Mouse (Mus musculus): ENCODE measurements at regions not wholly inside any gene's neighbourhood (a gene's known extent, or its start where the extent isn't known, plus 50 kb on each side); places are given as distances from the start of the nearest gene placed in this dataset.

DNA sequence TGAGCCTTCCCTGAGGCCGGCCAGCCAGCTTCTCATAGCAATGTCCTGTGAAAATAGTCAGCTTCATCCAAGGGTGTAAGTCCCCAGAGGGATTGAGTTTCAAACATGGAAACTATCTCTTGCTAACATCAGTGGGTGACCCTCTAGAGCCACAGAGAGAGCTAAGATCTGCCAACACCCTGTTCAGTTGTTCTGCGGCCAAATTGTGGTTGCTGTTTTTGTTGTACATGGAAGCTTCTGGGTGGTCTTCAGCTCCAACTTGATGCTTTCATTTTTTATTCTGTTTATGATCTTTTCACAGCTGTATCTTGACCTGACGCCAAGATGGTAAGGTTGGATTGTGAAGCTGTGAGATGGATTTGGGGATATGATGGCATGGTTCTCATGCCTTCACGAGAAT lies 214.0 kb upstream of the Igfbp3 start:
- no peaks in the 10 kb centered on the region for H3K36me3 ChIP-seq
- no peaks in the 10 kb centered on the region for H3K27me3 ChIP-seq
- no peak for ATAC-seq (ENCODE audit: low FRiP score, low read depth)
- 79% methylated on average over 4 of the region's 4 CpGs for WGBS
- no peak overlapping the region for H3K4me3 ChIP-seq
- no peak overlapping the region for H3K27ac ChIP-seq
- H3K9me3 ChIP-seq = no peaks in the 10 kb centered on the region
- H3K4me1 ChIP-seq = peaks cover 10% of the 10 kb centered on the region
- H3K4me2 ChIP-seq (replicated peaks) = no peak overlapping the region
- no peak overlapping the region for H3K9ac ChIP-seq

DNA sequence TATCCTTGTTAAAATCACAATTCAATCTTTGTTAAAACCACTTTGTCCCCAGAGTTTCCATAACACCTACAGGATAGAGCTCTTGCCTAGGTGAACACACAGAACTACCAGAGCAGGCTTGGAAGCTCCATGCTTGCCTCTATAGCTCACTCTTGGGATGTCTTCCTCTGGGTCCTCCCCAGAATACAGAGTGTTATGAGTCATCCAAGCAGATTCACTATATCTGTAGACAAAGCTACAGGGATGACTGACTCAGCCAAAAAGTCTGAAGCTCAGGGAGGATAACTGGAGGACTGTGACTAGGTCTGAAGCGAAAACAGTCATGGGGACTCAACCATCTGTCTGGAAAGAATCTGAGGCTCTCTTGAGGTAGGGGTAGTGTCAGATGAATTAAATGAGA lies 211.5 kb upstream of the Igfbp3 start:
- no peak overlapping the region for H3K4me2 ChIP-seq (replicated peaks)
- H3K27me3 ChIP-seq = no peaks in the 10 kb centered on the region
- no peaks in the 10 kb centered on the region for H3K9me3 ChIP-seq
- H3K4me3 ChIP-seq = no peak overlapping the region
- H3K9ac ChIP-seq = no peak overlapping the region
- WGBS = 78% methylated on average over 1 of the region's 1 CpGs
- H3K4me1 ChIP-seq = peaks cover 10% of the 10 kb centered on the region
- no peaks in the 10 kb centered on the region for H3K36me3 ChIP-seq
- H3K27ac ChIP-seq = no peak overlapping the region
- no peak for ATAC-seq (ENCODE audit: low FRiP score, low read depth)

GRCm38 (mm10) chr11:7424082-7424471 lies 210.4 kb upstream of the Igfbp3 start:
- Histone ChIP-seq H3K27me3 (no peaks in the 10 kb centered on the region), H3K4me3 (no peak overlapping the region), H3K9me3 (no peaks in the 10 kb centered on the region), H3K9ac (no peak overlapping the region), H3K4me1 (peaks cover 10% of the 10 kb centered on the region), H3K36me3 (no peaks in the 10 kb centered on the region), H3K4me2 (replicated peaks) (no peak overlapping the region), H3K27ac (no peak overlapping the region)
- no peak for ATAC-seq (ENCODE audit: low FRiP score, low read depth)
- 27% methylated on average over 5 of the region's 5 CpGs for WGBS

GRCm38 (mm10) chr11:7423276-7424081 lies 209.8 kb upstream of the Igfbp3 start:
- Histone ChIP-seq H3K4me2 (replicated peaks) (no peak overlapping the region), H3K4me3 (no peak overlapping the region), H3K27ac (no peak overlapping the region), H3K27me3 (no peaks in the 10 kb centered on the region), H3K9me3 (no peaks in the 10 kb centered on the region), H3K36me3 (no peaks in the 10 kb centered on the region), H3K9ac (no peak overlapping the region), H3K4me1 (peaks cover 10% of the 10 kb centered on the region)
- 18% methylated on average over 13 of the region's 13 CpGs for WGBS
- no peak; the same call in 1 of the 2 replicates for ATAC-seq (ENCODE audit: low FRiP score, low read depth)

DNA sequence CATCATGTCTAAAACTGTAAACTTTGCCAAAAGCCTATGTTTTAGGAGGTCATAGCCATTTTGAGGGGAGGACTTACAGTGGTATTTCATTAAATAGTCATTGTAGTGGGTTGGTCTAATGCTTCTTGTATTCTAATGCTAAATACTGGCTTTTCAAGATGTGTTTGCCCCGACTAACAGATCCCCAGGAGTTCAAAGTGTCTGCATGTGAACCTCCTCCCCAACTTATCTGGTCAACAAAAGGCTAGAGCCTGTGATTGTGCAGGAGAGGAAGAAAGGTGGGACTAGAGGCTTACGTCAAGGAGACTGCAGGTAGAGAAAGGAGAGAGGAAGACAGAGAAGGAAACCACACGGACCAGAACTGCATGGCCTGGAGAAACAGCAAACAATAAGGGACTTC lies 198.9 kb upstream of the Igfbp3 start:
- WGBS = 72% methylated on average over 3 of the region's 3 CpGs

DNA sequence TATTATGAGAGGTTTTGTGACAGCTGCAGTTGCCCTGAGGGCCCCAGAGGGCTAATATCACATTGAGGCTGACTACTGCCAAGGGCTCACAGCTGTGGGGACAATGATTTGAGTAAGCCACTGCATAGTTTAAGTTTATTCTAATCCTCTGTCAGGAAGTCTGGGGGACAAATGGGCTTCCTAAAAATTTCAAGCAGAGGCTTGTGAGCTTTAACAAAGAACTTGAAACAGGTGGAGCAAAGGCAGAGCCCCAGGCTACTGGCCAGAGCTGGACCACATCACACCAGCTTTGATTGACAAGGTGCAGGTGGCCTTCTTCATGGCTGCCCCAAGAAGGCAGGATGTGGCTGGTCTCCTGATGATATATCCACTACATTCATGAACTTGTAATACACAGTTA lies 195.3 kb upstream of the Igfbp3 start:
- H3K9ac ChIP-seq = no peak overlapping the region
- ATAC-seq (ENCODE audit: low FRiP score, low read depth) = peak; percentile 85

More for the DNA sequence above, 198.9 kb upstream of the Igfbp3 start:
- no peaks in the 10 kb centered on the region for H3K27me3 ChIP-seq
- no peak overlapping the region for H3K27ac ChIP-seq
- no peak overlapping the region for H3K4me2 ChIP-seq (replicated peaks)
- H3K36me3 ChIP-seq = no peaks in the 10 kb centered on the region
- no peak for ATAC-seq (ENCODE audit: low FRiP score, low read depth)
- no peaks in the 10 kb centered on the region for H3K9me3 ChIP-seq
- no peak overlapping the region for H3K4me3 ChIP-seq
- H3K4me1 ChIP-seq = no peaks in the 10 kb centered on the region
- H3K9ac ChIP-seq = no peak overlapping the region

GRCm38 (mm10) chr11:7404666-7405065 lies 190.9 kb upstream of the Igfbp3 start:
- no peaks in the 10 kb centered on the region; the same call in 1 of the 2 replicates for H3K9me3 ChIP-seq
- no peak for ATAC-seq (ENCODE audit: low FRiP score, low read depth)
- no peaks in the 10 kb centered on the region for H3K36me3 ChIP-seq
- no peak overlapping the region for H3K9ac ChIP-seq
- no peaks in the 10 kb centered on the region for H3K27me3 ChIP-seq
- no peak overlapping the region for H3K4me2 ChIP-seq (replicated peaks)
- H3K27ac ChIP-seq = no peak overlapping the region
- H3K4me3 ChIP-seq = no peak overlapping the region
- no peaks in the 10 kb centered on the region for H3K4me1 ChIP-seq
- WGBS = 72% methylated on average over 4 of the region's 4 CpGs

More for the DNA sequence above, 195.3 kb upstream of the Igfbp3 start:
- H3K27ac ChIP-seq = no peak overlapping the region
- no peaks in the 10 kb centered on the region for H3K4me1 ChIP-seq
- no peaks in the 10 kb centered on the region for H3K27me3 ChIP-seq
- no peaks in the 10 kb centered on the region for H3K9me3 ChIP-seq
- no peak overlapping the region for H3K4me3 ChIP-seq
- H3K4me2 ChIP-seq (replicated peaks) = no peak overlapping the region
- H3K36me3 ChIP-seq = no peaks in the 10 kb centered on the region

DNA sequence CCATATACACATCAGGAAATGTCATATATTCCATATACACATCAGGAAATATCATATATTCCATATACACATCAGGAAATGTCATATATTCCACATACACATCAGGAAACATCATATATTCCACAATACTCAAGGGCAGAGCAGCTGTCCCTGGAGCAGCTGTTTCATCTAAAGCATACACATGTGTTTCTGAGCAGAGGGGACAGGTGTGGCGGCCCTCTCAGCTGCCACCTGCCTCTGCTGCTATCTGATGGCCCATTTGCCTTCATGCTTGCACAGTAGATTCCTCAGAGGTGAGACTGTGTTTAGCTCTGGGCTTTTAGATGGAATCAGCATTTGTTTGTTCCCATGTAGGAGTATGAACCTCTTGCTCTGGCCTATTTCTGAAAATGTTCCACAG lies 158.1 kb upstream of the Igfbp3 start:
- Histone ChIP-seq H3K4me3 (no peak overlapping the region), H3K9me3 (no peaks in the 10 kb centered on the region), H3K4me2 (replicated peaks) (no peak overlapping the region), H3K4me1 (no peaks in the 10 kb centered on the region), H3K36me3 (no peaks in the 10 kb centered on the region), H3K27ac (no peak overlapping the region), H3K27me3 (no peaks in the 10 kb centered on the region), H3K9ac (no peak overlapping the region)
- WGBS = 56% methylated on average over 1 of the region's 1 CpGs
- ATAC-seq (ENCODE audit: low FRiP score, low read depth) = no peak

- H3K27me3 ChIP-seq = no peaks in the 10 kb centered on the region
- H3K4me2 ChIP-seq (replicated peaks) = no peak overlapping the region
- H3K4me1 ChIP-seq = peaks cover 3% of the 10 kb centered on the region; the same call in 1 of the 2 replicates
- no peak overlapping the region for H3K4me3 ChIP-seq
- H3K9ac ChIP-seq = no peak overlapping the region
- WGBS = 95% methylated on average over 3 of the region's 3 CpGs
- H3K36me3 ChIP-seq = no peaks in the 10 kb centered on the region
- H3K9me3 ChIP-seq = no peaks in the 10 kb centered on the region
- H3K27ac ChIP-seq = no peak overlapping the region
- ATAC-seq (ENCODE audit: low FRiP score, low read depth) = no peak
Observed at GRCm38 (mm10) chr11:7361388-7361787, 147.7 kb upstream of the Igfbp3 start.

GRCm38 (mm10) chr11:7348601-7349000 lies 134.9 kb upstream of the Igfbp3 start:
- 78% methylated on average over 1 of the region's 1 CpGs for WGBS
- H3K27me3 ChIP-seq = no peaks in the 10 kb centered on the region
- no peak overlapping the region for H3K27ac ChIP-seq
- H3K4me2 ChIP-seq (replicated peaks) = no peak overlapping the region
- ATAC-seq (ENCODE audit: low FRiP score, low read depth) = no peak
- no peaks in the 10 kb centered on the region for H3K36me3 ChIP-seq
- H3K4me3 ChIP-seq = no peak overlapping the region
- no peak overlapping the region for H3K9ac ChIP-seq
- no peaks in the 10 kb centered on the region for H3K9me3 ChIP-seq
- no peaks in the 10 kb centered on the region for H3K4me1 ChIP-seq

- Histone ChIP-seq H3K4me2 (replicated peaks) (no peak overlapping the region), H3K36me3 (no peaks in the 10 kb centered on the region), H3K27ac (no peak overlapping the region), H3K4me3 (no peak overlapping the region), H3K4me1 (no peaks in the 10 kb centered on the region), H3K9me3 (peaks cover 10% of the 10 kb centered on the region), H3K27me3 (no peaks in the 10 kb centered on the region), H3K9ac (no peak overlapping the region)
- ATAC-seq (ENCODE audit: low FRiP score, low read depth) = no peak
Observed at GRCm38 (mm10) chr11:7337826-7338225, 124.1 kb upstream of the Igfbp3 start.

DNA sequence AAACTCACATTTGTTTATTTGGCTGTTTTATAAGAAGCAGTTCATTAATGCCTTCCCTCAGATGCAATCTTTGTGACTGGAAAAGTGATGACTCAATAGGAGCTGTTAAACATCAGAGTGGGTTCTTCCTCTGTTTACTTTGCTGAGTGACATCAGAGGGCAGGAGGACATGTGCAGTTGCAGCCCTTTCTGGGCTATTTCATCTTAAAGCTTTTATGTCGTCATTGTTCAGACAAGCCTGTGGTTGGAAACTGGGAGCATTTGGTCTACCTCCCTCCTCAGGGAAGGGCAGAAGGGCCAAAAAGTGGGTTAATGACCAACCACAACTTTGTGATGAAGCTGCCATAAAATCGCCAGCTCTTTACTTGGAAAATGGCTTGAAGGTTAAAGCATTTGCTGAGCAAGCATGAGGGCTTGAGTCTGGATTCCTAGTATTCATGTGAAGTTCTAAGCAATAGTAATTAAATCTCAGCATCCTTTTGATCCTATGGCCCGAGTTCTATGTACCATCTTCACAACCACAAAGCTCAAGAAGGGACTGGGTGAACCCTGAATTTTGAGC lies 103.8 kb upstream of the Igfbp3 start:
- Histone ChIP-seq H3K9me3 (no peaks in the 10 kb centered on the region), H3K36me3 (no peaks in the 10 kb centered on the region), H3K27ac (no peak overlapping the region), H3K4me1 (no peaks in the 10 kb centered on the region), H3K4me2 (replicated peaks) (no peak overlapping the region), H3K27me3 (no peaks in the 10 kb centered on the region), H3K9ac (no peak overlapping the region), H3K4me3 (no peak overlapping the region)
- ATAC-seq (ENCODE audit: low FRiP score, low read depth) = no peak
- 50% methylated on average over 3 of the region's 3 CpGs for WGBS

DNA sequence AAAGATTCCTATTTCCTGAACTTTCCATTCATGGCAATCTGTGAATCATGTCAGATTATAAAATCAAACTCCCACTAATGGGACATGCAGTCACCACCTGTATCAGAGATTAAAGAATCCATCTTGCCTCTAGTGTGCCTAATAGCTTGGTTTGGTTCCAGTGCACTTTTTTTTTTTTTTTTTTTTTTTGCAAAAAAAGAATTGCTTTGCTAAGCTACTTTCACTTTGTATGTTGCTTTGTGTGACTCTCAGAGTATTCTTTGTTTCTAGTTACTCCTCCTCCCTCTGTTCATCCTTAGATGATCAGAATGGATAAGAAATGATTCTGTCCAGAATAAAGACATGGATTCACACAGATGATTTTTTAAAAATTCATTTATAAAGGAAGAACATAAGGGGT lies 82.5 kb upstream of the Igfbp3 start:
- Histone ChIP-seq H3K4me1 (no peaks in the 10 kb centered on the region), H3K4me3 (no peak overlapping the region)

More for the DNA sequence above, 82.5 kb upstream of the Igfbp3 start:
- H3K27ac ChIP-seq = no peak overlapping the region
- no peak overlapping the region for H3K4me2 ChIP-seq (replicated peaks)
- ATAC-seq (ENCODE audit: low FRiP score, low read depth) = no peak
- no peak overlapping the region for H3K9ac ChIP-seq
- no peaks in the 10 kb centered on the region for H3K36me3 ChIP-seq
- H3K9me3 ChIP-seq = no peaks in the 10 kb centered on the region; the same call in 1 of the 2 replicates
- no peaks in the 10 kb centered on the region for H3K27me3 ChIP-seq
